Mouse (Mus musculus) spleen, adult 2 months (tissue): ENCODE data around the gene Pon2. TPM values are rescaled to one million over a fixed set of nuclear protein-coding genes. Genes with fewer than 3 reads are reported as not detected.
A peak's percentile ranks its signal among the peaks of the same experiment; 100 is the strongest.

Source experiments
- DNase-seq, 2 experiments: peaks; one replicate each; pipeline versions ENCODE4 v3.0.0 to v3.0.0-alpha.2; 2012 to 2021; ENCODE audit warnings: low spot score in 2 of 2, low read depth in 1 of 2
- H3K27ac ChIP-seq: fragments of 200-500 bp; 2 replicates; pipeline ENCODE4 v1.5.1; 2012; ENCODE audit warnings: low read length, inconsistent platforms; ENCODE audit not compliant: insufficient read depth
- H3K27me3 ChIP-seq: fragments of 200-500 bp; 2 replicates; pipeline ENCODE4 v1.6.1; 2012; ENCODE audit warnings: mild to moderate bottlenecking, moderate library complexity, low read length, inconsistent platforms; ENCODE audit not compliant: control insufficient read depth, insufficient read depth
- H3K36me3 ChIP-seq: fragments of 200-500 bp; 2 replicates; pipeline ENCODE4 v1.6.1; 2012; ENCODE audit warnings: mild to moderate bottlenecking, low read length, inconsistent platforms; ENCODE audit not compliant: control insufficient read depth, insufficient read depth
- H3K4me1 ChIP-seq: fragments of 200-500 bp; 2 replicates; pipeline ENCODE4 v1.6.1; 2011; ENCODE audit warnings: inconsistent platforms; ENCODE audit not compliant: control insufficient read depth, insufficient read depth, insufficient read length
- H3K4me3 ChIP-seq: fragments of 200-500 bp; 2 replicates; pipeline ENCODE4 v1.5.1; 2011; ENCODE audit warnings: mild to moderate bottlenecking, inconsistent platforms; ENCODE audit not compliant: insufficient read depth, insufficient read length; ENCODE audit errors: extremely low read depth
- CTCF ChIP-seq: fragments of 200-500 bp; IDR thresholded peaks from 2 replicates; pipeline ENCODE4 v1.5.1; 2011; ENCODE audit warnings: mild to moderate bottlenecking, inconsistent platforms; ENCODE audit not compliant: insufficient read depth, insufficient read length, insufficient replicate concordance; ENCODE audit errors: extremely low read depth
- POLR2A ChIP-seq: fragments of 200-500 bp; IDR thresholded peaks from 2 replicates; pipeline ENCODE4 v1.6.1; 2011; ENCODE audit warnings: low read depth, low read length, inconsistent platforms
- WGBS: fragments of 180-500 bp; shearing (Covaris S2); methylation state at CpG from one replicate; pipeline ENCODE4 v1.1.7; 2018; 5-methylcytosine and 5-hydroxymethylcytosine counted together
- polyA plus RNA-seq: library from polyadenylated mRNA; depleted of rRNA; stranded (reverse); fragments of >200 nt; gene quantifications from 2 replicates; pipeline ENCODE4 v1.2.3, GENCODE M21; 2012

The Pon2 gene
- polyA plus RNA-seq, 1 experiment = 9.3 TPM

GRCm38 (mm10) chr6:5316630-5317029, 18.4 kb upstream of the Pon2 start:
- 96% methylated on average over 9 of the region's 9 CpGs for WGBS
- H3K27ac ChIP-seq = no peak overlapping the region
- TF ChIP-seq POLR2A (no peak), CTCF (no peak)
- no peak for DNase-seq
- no peaks in the 10 kb centered on the region for H3K27me3 ChIP-seq
- H3K4me1 ChIP-seq = peaks cover 5% of the 10 kb centered on the region; the same call in 1 of the 2 replicates
- no peaks in the 10 kb centered on the region for H3K36me3 ChIP-seq
- no peak overlapping the region for H3K4me3 ChIP-seq

GRCm38 (mm10) chr6:5315053-5315759, 17.0 kb upstream of the Pon2 start:
- DNase-seq = peak in 1 of 2 experiments; percentile 26
- Histone ChIP-seq H3K4me1 (peaks cover 5% of the 10 kb centered on the region; the same call in 1 of the 2 replicates), H3K27me3 (no peaks in the 10 kb centered on the region), H3K27ac (peak overlapping the region; percentile 82), H3K36me3 (no peaks in the 10 kb centered on the region), H3K4me3 (no peak overlapping the region)
- 42% methylated on average over 3 of the region's 3 CpGs for WGBS
- TF ChIP-seq POLR2A (no peak; the same call in 1 of the 2 replicates), CTCF (no peak)

GRCm38 (mm10) chr6:5313951-5314590, 15.8 kb upstream of the Pon2 start:
- no peak for TF ChIP-seq CTCF
- no peak for TF ChIP-seq POLR2A
- no peak overlapping the region for H3K27ac ChIP-seq
- DNase-seq = no peak
- no peak overlapping the region for H3K4me3 ChIP-seq
- no peaks in the 10 kb centered on the region for H3K36me3 ChIP-seq
- H3K27me3 ChIP-seq = no peaks in the 10 kb centered on the region
- peaks cover 5% of the 10 kb centered on the region; the same call in 1 of the 2 replicates for H3K4me1 ChIP-seq
- 74% methylated on average over 5 of the region's 5 CpGs for WGBS

- Histone ChIP-seq H3K36me3 (no peaks in the 10 kb centered on the region), H3K27ac (no peak overlapping the region), H3K4me3 (no peak overlapping the region), H3K4me1 (peaks cover 4% of the 10 kb centered on the region; the same call in 1 of the 2 replicates), H3K27me3 (no peaks in the 10 kb centered on the region)
- no peak for TF ChIP-seq CTCF
- TF ChIP-seq POLR2A = no peak
- WGBS = 90% methylated on average over 3 of the region's 3 CpGs
- DNase-seq = no peak
Measured at GRCm38 (mm10) chr6:5310491-5310890, 12.2 kb upstream of the Pon2 start.

DNA sequence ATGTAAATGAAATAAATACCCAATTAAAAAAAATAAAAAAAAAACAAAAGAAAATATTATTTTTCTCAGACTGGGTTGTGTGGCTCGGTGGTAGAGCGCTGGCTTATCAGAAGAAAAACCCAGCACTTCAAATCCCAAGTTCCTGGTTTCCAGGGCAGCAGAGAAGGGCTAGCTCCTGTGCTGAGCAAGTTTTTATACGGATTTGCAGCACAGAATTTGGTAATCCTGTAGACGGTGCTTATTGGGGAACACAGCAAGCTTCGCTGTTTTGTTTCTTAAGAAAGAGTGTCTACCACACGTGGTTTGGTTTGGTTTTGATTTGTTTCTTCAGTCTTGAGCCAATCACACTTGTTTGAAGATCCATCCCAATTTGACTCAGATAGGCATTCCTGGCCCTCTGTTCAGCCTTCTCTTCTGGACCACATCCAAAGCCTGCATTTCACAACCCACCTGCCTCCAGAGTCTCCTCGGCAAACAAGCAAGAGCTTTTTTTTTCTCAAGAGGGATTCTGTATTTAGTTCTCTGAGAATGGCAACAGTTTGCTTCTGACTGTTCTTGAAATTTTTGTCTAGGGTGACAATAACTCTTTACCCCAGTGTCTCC, 11.4 kb upstream of the Pon2 start:
- no peak overlapping the region for H3K27ac ChIP-seq
- H3K36me3 ChIP-seq = no peaks in the 10 kb centered on the region
- 80% methylated on average over 7 of the region's 7 CpGs for WGBS
- no peaks in the 10 kb centered on the region for H3K27me3 ChIP-seq
- H3K4me1 ChIP-seq = no peaks in the 10 kb centered on the region
- TF ChIP-seq POLR2A = no peak
- no peak for TF ChIP-seq CTCF
- H3K4me3 ChIP-seq = no peak overlapping the region
- no peak for DNase-seq

DNA sequence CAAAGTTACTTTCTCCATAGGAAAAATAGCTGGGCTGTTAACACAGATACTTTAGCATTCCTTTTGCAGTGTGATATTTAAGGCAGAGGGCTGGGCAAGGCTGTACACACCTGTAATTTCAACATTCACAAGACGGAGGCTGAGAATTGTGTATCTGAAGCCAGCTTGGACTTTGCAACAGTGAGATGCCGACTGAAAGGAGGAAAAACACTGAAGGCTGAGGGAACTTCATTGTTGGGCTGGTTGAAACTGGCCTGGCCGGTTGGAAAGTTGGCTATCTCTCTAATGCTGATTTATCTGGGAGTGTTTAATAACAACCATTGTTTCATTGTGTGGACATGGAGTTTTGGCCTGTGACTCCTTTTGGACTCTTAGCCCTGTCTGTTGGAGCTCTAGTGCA, 7.7 kb upstream of the Pon2 start:
- no peak for TF ChIP-seq CTCF
- Histone ChIP-seq H3K4me1 (no peaks in the 10 kb centered on the region), H3K27me3 (no peaks in the 10 kb centered on the region), H3K36me3 (no peaks in the 10 kb centered on the region), H3K4me3 (no peak overlapping the region), H3K27ac (no peak overlapping the region)
- 92% methylated on average over 3 of the region's 3 CpGs for WGBS
- DNase-seq = no peak
